Mouse (Mus musculus) urinary bladder, postnatal 25 days (tissue): ENCODE measurements at regions not wholly inside any gene's neighbourhood (a gene's known extent, or its start where the extent isn't known, plus 50 kb on each side); places are given as distances from the start of the nearest gene placed in this dataset.
"Not testable (repeated sequence)": the region's sequence is repeated elsewhere in the genome, so short reads cannot be mapped to it uniquely, and the experiment has no call there.

Experiments
- DNase-seq: peaks from one replicate; pipeline ENCODE4 v3.0.0; 2022; ENCODE audit warnings: low spot score

DNA sequence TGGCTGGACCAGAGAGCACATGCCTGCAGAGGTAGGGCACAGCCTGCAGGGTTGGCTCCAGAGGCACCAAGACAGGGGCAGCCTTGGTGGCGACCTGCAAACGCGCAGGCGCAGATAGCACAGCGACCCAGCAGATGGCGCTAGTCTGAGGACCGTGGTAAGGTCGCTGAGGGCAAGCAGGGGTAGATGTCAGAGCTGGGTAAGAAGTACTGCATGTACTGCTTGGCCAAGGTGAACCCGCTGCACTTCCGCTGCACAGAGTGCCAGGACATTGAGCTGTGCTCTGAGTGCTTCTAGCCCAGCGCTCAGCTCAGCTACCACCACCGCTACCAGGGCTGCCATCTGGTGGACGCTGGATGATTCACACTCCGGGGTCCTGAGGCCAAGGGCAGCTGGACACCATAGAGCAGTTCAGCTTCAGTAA is 68.3 kb downstream of the Hsp90b1 start:
- peak; percentile 62 for DNase-seq

- DNase-seq, result not testable (repeated sequence)
Observed at GRCm38 (mm10) chr10:86636515-86636914, 68.8 kb downstream of the Hsp90b1 start.

GRCm38 (mm10) chr10:86626734-86627133 is 78.6 kb downstream of the Hsp90b1 start:
- DNase-seq, result not testable (repeated sequence)

DNA sequence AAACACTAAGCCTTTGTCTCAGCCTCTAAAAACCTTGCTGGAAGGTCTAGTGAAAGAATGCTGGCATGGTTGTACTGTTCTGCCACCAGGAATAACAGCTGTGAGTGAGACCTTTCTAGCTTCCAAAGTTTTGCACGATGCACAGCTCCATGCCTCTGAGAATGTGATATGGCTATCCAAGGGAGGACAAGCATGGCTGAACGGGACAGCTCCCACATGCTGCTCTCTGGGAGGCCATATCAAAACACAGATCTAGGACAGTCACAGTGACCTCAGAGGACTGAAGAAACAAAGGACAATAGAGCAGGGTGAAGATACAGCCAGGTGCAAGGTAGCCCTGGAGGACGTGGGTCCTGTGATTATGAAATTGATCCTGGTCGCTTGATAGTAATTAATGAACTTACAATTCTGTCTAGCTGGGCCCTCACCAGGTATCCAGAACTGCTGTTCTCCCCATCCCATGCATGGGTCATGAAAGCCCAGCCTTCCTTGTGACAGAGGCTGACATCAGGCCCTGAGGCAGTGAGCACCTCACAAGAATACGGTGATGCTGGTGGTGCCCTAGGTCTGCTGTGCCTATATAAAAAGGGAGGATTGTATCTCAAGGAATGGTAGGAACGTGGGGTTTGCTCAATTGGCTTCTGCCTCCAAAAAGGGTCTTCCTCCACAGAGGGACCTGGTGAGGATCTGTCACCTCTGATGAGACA is 87.2 kb downstream of the Hsp90b1 start:
- DNase-seq, result not testable (repeated sequence)

- not testable (repeated sequence) for DNase-seq
Observed at GRCm38 (mm10) chr10:86612341-86612740, 93.0 kb downstream of the Hsp90b1 start.

DNA sequence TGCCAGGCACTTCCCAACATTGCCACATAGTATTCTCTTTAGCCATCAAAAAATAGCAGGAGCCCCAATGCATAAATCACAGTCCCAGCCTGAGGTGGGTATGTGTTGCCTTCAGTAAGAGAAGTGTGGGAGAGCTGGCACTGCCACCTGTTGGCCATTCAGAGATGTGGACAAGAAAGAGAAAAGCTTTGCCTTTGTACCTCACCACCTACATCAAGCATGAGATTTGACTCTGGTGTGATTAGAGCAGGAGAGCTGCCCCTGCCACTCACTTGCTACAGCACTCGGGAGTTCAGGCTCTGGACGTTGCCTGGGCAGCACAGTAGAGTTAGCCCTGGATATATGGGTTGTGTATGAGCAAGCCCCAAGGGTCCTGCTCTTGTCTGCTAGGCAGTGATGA is 95.3 kb downstream of the Hsp90b1 start:
- not testable (repeated sequence) for DNase-seq

- not testable (repeated sequence) for DNase-seq
Observed at GRCm38 (mm10) chr10:86600843-86601242, 102.1 kb upstream of the Syn3 start.

DNA sequence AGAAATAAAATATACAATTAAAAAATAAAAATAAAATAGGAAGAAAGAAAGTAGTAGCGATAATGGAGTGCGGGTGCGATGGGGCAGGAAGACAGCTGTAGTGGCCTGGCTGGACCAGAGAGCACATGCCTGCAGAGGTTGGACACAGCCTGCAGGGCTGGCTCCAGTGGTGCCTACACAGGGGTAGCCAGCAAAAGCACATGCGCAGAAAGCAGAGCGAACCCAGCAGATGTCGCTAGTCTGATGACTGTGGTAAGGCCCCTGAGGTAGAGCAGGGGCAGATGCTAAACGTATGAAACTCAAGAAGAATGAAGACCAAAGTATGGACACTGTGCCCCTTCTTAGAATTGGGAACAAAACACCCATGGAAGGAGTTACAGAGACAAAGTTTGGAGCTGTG is 101.3 kb upstream of the Syn3 start:
- not testable (repeated sequence) for DNase-seq

DNA sequence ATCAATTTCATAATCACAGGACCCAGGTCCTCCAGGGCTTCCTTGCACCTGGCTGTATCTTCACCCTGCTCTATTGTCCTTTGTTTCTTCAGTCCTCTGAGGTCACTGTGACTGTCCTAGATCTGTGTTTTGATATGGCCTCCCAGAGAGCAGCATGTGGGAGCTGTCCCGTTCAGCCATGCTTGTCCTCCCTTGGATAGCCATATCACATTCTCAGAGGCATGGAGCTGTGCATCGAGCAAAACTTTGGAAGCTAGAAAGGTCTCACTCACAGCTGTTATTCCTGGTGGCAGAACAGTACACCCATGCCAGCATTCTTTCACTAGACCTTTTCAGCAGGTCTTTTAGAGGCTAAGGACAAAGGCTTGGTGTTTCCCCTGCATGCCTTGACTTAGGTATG is 91.5 kb upstream of the Syn3 start:
- DNase-seq, result not testable (repeated sequence)

- not testable (repeated sequence) for DNase-seq
Observed at GRCm38 (mm10) chr10:86566875-86567274, 68.2 kb upstream of the Syn3 start.

- no peak for DNase-seq
Observed at GRCm38 (mm10) chr10:86555843-86556242, 57.1 kb upstream of the Syn3 start.
